In the genomic region with DNA sequence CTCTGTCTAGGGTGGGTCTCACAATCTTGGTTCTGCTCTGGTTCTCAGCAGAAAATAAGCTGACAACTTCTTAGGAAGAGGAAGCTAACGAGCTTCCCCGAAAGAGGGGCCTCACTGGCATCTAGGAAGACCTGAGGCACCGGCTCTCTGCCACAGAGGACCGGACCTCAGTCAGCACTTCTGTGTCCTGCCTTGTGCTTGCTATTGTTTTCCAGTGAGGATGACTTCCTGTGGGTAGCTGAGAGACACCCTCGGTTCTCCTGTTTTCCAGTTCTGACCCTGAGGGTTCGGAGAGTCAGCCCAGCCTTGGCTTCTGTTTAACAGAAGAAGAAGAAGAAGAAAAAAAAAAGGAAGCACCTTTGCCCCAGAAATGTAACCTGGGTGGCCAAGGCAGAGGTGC, we compare ENCODE assay signal across 11 mouse cellular contexts. TPM values are rescaled to one million over a fixed set of nuclear protein-coding genes. Genes with fewer than 3 reads are reported as not detected.
DNase-seq lines count a peak whose midpoint lies in the region; ATAC-seq lines count a peak whose summit lies in the region.
"Had no signal": no experiment of that assay in that cellular context is flagged by ENCODE, and none has a peak within 500 bp of the region (broad histone marks: within the 10 kb centered on the region; RNA-seq: fewer than 3 reads in every experiment).

No protein-coding gene starts in this region.

- intact Hi-C loops in heart, postnatal 25 days (cut with DNase I): no loop called here
- intact Hi-C loops in gastrocnemius, postnatal 36 days (cut with DNase I): no loop called here

- no peak for ATAC-seq in heart, embryonic 13.5 days (ENCODE audit: extremely low read depth, insufficient number of reproducible peaks, low FRiP score, low TSS enrichment)
- no peak for ATAC-seq in megakaryocyte, adult 5-6 weeks (ENCODE audit: poor library complexity, severe bottlenecking)
- ATAC-seq in kidney, embryonic 16.5 days (ENCODE audit: low FRiP score, low TSS enrichment): no peak
- ATAC-seq in monocyte, adult 5-6 weeks (replicated peaks; ENCODE audit: insufficient number of reproducible peaks, low FRiP score, low TSS enrichment, poor library complexity, severe bottlenecking): peak; percentile 49
- ATAC-seq: hindbrain, embryonic 16.5 days had no signal

- H3K9ac ChIP-seq in heart, embryonic 13.5 days: peak overlapping the region; percentile 50; the same call in 1 of the 2 replicates
- no peak overlapping the region for H3K9ac ChIP-seq in kidney, embryonic 16.5 days (replicated peaks; ENCODE audit: low read length)

- WGBS in heart, embryonic 13.5 days: 48% methylated on average over 6 of the region's 6 CpGs
- WGBS in kidney, embryonic 16.5 days: 48% methylated on average over 6 of the region's 6 CpGs

- H3K27me3 ChIP-seq in heart, embryonic 13.5 days (replicated peaks): no peaks in the 10 kb centered on the region
- peaks cover 45% of the 10 kb centered on the region for H3K27me3 ChIP-seq in megakaryocyte, embryonic 14.5 days (replicated peaks)
- no peaks in the 10 kb centered on the region for H3K27me3 ChIP-seq in kidney, embryonic 16.5 days (ENCODE audit: insufficient read depth, low read length)

- H3K36me3 ChIP-seq in heart, embryonic 13.5 days: peaks cover 12% of the 10 kb centered on the region
- no peaks in the 10 kb centered on the region for H3K36me3 ChIP-seq in megakaryocyte, embryonic 14.5 days (replicated peaks; ENCODE audit: low read length)
- H3K36me3 ChIP-seq in kidney, embryonic 16.5 days (ENCODE audit: insufficient read depth, low read length): no peaks in the 10 kb centered on the region
- H3K36me3 ChIP-seq: midbrain, embryonic 10.5 days had no signal

- no peak overlapping the region for H3K4me3 ChIP-seq in heart, embryonic 13.5 days
- peak overlapping the region; percentile 54 for H3K4me3 ChIP-seq in megakaryocyte, embryonic 14.5 days (replicated peaks)
- no peak overlapping the region for H3K4me3 ChIP-seq in kidney, embryonic 16.5 days (ENCODE audit: low read length)
- H3K4me3 ChIP-seq: midbrain, embryonic 10.5 days had no signal

- H3K4me1 ChIP-seq in heart, embryonic 13.5 days: peaks cover 17% of the 10 kb centered on the region
- peaks cover 53% of the 10 kb centered on the region for H3K4me1 ChIP-seq in megakaryocyte, embryonic 14.5 days
- H3K4me1 ChIP-seq in kidney, embryonic 16.5 days (ENCODE audit: insufficient read depth, low read length): peaks cover 31% of the 10 kb centered on the region

- H3K27ac ChIP-seq in heart, embryonic 13.5 days (replicated peaks): no peak overlapping the region
- H3K27ac ChIP-seq in kidney, embryonic 16.5 days (ENCODE audit: low read length): peak overlapping the region; percentile 31
- H3K27ac ChIP-seq: midbrain, embryonic 10.5 days had no signal

- DNase-seq in heart, postnatal 25 days (ENCODE audit: low spot score): no peak
- DNase-seq in gastrocnemius, postnatal 36 days: no peak
- no peak for DNase-seq in layer of hippocampus, adult 9-10 months (ENCODE audit: low spot score)
- DNase-seq: cerebellum, postnatal 36 days had no signal

- H3K4me2 ChIP-seq in heart, embryonic 13.5 days: no peak overlapping the region
- no peak overlapping the region for H3K4me2 ChIP-seq in kidney, embryonic 16.5 days (replicated peaks; ENCODE audit: low read depth, low read length)

- no peaks in the 10 kb centered on the region for H3K9me3 ChIP-seq in heart, embryonic 13.5 days
- no peaks in the 10 kb centered on the region for H3K9me3 ChIP-seq in megakaryocyte, embryonic 14.5 days
- H3K9me3 ChIP-seq in kidney, embryonic 16.5 days (ENCODE audit: low read length): no peaks in the 10 kb centered on the region
- H3K9me3 ChIP-seq: midbrain, embryonic 10.5 days had no signal

RNA-seq across cellular contexts. Expression of a gene that starts 5.5 kb away (rescaled TPM):
- polyA plus RNA-seq in heart, embryonic 13.5 days (2015; fragmentation: Nextera tagmentation; extraction: Ambion mirVana): 271 and 277 TPM in 2 replicates
- 10 to 100 TPM; 28.1 to 32.4 TPM for total RNA-seq in heart, postnatal 25 days (2021)
- polyA plus RNA-seq in megakaryocyte, embryonic 14.5 days (2012; ENCODE audit: insufficient read depth, low replicate concordance): 1.7 TPM in 1 of 2 replicates, not detected in the other
- 4.5 and 5.8 TPM in 2 replicates for total RNA-seq in megakaryocyte, adult 5-6 weeks (2015)
- 7.8 and 18.1 TPM in 2 replicates for total RNA-seq in megakaryocyte, adult 5-6 weeks (2017)
- 352 and 369 TPM in 2 replicates for polyA plus RNA-seq in kidney, embryonic 16.5 days (2015; fragmentation: Nextera tagmentation; extraction: Ambion mirVana)
- total RNA-seq in monocyte, adult 5-6 weeks (2017): 6.2 to 20.1 TPM (median 15.3 TPM) in 3 replicates
- total RNA-seq in gastrocnemius, postnatal 36 days (2021): 10 to 100 TPM; 17.3 to 20.9 TPM

RNA-seq across cellular contexts. Expression of a gene that starts 6.2 kb away (rescaled TPM):
- 38.0 and 38.1 TPM in 2 replicates for polyA plus RNA-seq in heart, embryonic 13.5 days (2015; fragmentation: Nextera tagmentation; extraction: Ambion mirVana)
- 10 to 100 TPM; 66.1 to 71.7 TPM for total RNA-seq in heart, postnatal 25 days (2021)
- 28.9 and 70.0 TPM in 2 replicates for polyA plus RNA-seq in megakaryocyte, embryonic 14.5 days (2012; ENCODE audit: insufficient read depth, low replicate concordance)
- total RNA-seq in megakaryocyte, adult 5-6 weeks (2015): 22.0 and 22.5 TPM in 2 replicates
- 64.1 and 69.0 TPM in 2 replicates for total RNA-seq in megakaryocyte, adult 5-6 weeks (2017)
- 93.7 and 114 TPM in 2 replicates for polyA plus RNA-seq in kidney, embryonic 16.5 days (2015; fragmentation: Nextera tagmentation; extraction: Ambion mirVana)
- 74.9 to 100 TPM (median 91.0 TPM) in 3 replicates for total RNA-seq in monocyte, adult 5-6 weeks (2017)
- 10 to 100 TPM; 39.2 to 40.0 TPM for total RNA-seq in gastrocnemius, postnatal 36 days (2021)

RNA-seq across cellular contexts. Expression of a gene that starts 26.8 kb away (rescaled TPM):
- polyA plus RNA-seq in heart, embryonic 13.5 days (2015; fragmentation: Nextera tagmentation; extraction: Ambion mirVana): 982 and 1,095 TPM in 2 replicates
- 100 to 1,000 TPM; 517 to 569 TPM for total RNA-seq in heart, postnatal 25 days (2021)
- 39.7 and 217 TPM in 2 replicates for polyA plus RNA-seq in megakaryocyte, embryonic 14.5 days (2012; ENCODE audit: insufficient read depth, low replicate concordance)
- total RNA-seq in megakaryocyte, adult 5-6 weeks (2015): 2,516 and 2,663 TPM in 2 replicates
- total RNA-seq in megakaryocyte, adult 5-6 weeks (2017): 1,201 and 1,233 TPM in 2 replicates
- polyA plus RNA-seq in kidney, embryonic 16.5 days (2015; fragmentation: Nextera tagmentation; extraction: Ambion mirVana): 1,363 and 1,408 TPM in 2 replicates
- total RNA-seq in monocyte, adult 5-6 weeks (2017): 1,164 to 1,516 TPM (median 1,507 TPM) in 3 replicates
- 100 to 1,000 TPM; 388 to 460 TPM for total RNA-seq in gastrocnemius, postnatal 36 days (2021)

RNA-seq across cellular contexts. Expression of a gene that starts 31.1 kb away (rescaled TPM):
- polyA plus RNA-seq in heart, embryonic 13.5 days (2015; fragmentation: Nextera tagmentation; extraction: Ambion mirVana): 688 and 785 TPM in 2 replicates
- total RNA-seq in heart, postnatal 25 days (2021): 100 to 1,000 TPM; 613 to 620 TPM
- polyA plus RNA-seq in megakaryocyte, embryonic 14.5 days (2012; ENCODE audit: insufficient read depth, low replicate concordance): 3,981 and 5,869 TPM in 2 replicates
- total RNA-seq in megakaryocyte, adult 5-6 weeks (2015): 1,652 and 1,953 TPM in 2 replicates
- total RNA-seq in megakaryocyte, adult 5-6 weeks (2017): 2,014 and 2,240 TPM in 2 replicates
- 1,083 and 1,117 TPM in 2 replicates for polyA plus RNA-seq in kidney, embryonic 16.5 days (2015; fragmentation: Nextera tagmentation; extraction: Ambion mirVana)
- 2,771 to 4,251 TPM (median 4,236 TPM) in 3 replicates for total RNA-seq in monocyte, adult 5-6 weeks (2017)
- 100 to 1,000 TPM; 488 to 598 TPM for total RNA-seq in gastrocnemius, postnatal 36 days (2021)

RNA-seq across cellular contexts. Expression of a gene that starts 35.0 kb away (rescaled TPM):
- 12.5 and 13.6 TPM in 2 replicates for polyA plus RNA-seq in heart, embryonic 13.5 days (2015; fragmentation: Nextera tagmentation; extraction: Ambion mirVana)
- 1 to 10 TPM; 6.8 to 7.1 TPM for total RNA-seq in heart, postnatal 25 days (2021)
- 91.5 and 106 TPM in 2 replicates for polyA plus RNA-seq in megakaryocyte, embryonic 14.5 days (2012; ENCODE audit: insufficient read depth, low replicate concordance)
- 6.6 and 8.9 TPM in 2 replicates for total RNA-seq in megakaryocyte, adult 5-6 weeks (2015)
- total RNA-seq in megakaryocyte, adult 5-6 weeks (2017): 5.4 TPM in 2 replicates
- polyA plus RNA-seq in kidney, embryonic 16.5 days (2015; fragmentation: Nextera tagmentation; extraction: Ambion mirVana): 42.4 and 44.9 TPM in 2 replicates
- 1.5 to 12.8 TPM (median 3.7 TPM) in 3 replicates for total RNA-seq in monocyte, adult 5-6 weeks (2017)
- 1 to 10 TPM; 8.0 to 8.8 TPM for total RNA-seq in gastrocnemius, postnatal 36 days (2021)
